Mouse (Mus musculus) layer of hippocampus, postnatal 36 days (tissue): ENCODE data around the gene S1pr2. TPM values are rescaled to one million over a fixed set of nuclear protein-coding genes. Genes with fewer than 3 reads are reported as not detected.
"Not testable (repeated sequence)": the region's sequence is repeated elsewhere in the genome, so short reads cannot be mapped to it uniquely, and the experiment has no call there.

Source experiments
- DNase-seq, 2 experiments: peaks; one replicate each; pipeline ENCODE4 v3.0.0; 2022
- total RNA-seq, 2 experiments: library from RNA; stranded (reverse); gene quantifications; 2 replicates each; pipeline ENCODE4 v1.2.3; 2021

S1pr2 gene
- 1 to 10 TPM; 1.2 to 2.8 TPM for total RNA-seq

DNA sequence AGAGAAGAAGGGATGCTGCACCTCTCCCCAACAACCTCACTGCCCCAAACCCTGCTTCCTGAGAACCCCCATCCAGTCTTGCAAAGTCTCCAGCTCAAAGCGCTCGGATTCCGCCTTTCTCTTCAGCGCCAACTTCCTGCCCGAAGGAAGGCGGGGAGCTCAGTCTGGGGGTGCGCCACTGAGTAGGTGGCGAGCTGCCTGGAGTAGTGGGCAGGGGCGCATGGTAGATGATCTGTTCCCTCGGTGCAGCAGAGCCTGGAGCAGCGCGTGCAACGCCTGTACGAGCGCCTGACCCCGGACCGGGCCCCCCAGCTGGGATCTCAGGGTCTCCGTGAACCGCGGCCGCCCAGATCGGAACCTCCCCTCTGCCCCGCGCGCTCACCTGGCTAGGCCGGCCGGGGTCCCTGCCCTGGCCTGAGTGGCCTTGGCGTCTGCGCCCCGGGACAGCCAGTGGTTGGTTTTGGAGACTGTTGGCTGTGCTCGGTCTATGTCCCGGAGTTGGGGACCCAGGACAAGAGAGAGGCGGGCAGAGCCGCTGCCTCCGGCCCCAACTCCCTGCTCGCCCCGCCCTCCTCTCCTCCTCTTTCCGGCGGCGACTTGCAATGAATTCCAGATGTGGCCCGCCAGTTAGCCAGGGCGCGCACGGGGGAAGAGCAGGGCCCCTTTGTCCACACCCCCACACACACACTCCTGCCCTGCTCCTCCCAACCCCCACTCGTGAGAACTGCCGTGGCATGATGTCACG, at the start of gene S1pr2:
Gene S1pr2 (minus strand): TSS at position 566 of the 745 bp plus-strand sequence.
- DNase-seq: peak; percentile 39 to 55

DNA sequence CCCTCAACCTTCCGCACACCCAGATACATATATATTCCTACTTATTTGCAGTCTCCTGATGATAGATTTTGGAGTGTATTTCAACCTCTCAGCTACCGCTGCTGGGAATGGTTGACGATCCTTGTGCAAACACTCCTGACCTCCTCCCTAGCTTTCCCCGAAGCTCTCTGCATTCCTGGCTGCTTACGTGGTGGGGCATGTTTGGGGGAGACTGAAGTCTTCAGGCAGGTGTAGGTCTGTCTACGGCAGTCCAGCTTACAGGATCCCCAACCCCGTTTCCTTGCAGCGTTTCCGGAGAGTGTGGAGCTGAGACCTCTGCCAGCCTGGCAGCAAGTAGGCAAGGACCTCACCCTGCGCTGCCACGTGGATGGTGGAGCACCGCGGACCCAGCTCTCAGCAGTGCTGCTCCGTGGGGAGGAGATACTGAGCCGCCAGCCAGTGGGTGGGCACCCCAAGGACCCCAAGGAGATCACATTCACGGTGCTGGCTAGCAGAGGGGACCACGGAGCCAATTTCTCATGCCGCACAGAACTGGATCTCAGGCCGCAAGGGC, 48.8 kb upstream of the S1pr2 start:
- no peak for DNase-seq

DNA sequence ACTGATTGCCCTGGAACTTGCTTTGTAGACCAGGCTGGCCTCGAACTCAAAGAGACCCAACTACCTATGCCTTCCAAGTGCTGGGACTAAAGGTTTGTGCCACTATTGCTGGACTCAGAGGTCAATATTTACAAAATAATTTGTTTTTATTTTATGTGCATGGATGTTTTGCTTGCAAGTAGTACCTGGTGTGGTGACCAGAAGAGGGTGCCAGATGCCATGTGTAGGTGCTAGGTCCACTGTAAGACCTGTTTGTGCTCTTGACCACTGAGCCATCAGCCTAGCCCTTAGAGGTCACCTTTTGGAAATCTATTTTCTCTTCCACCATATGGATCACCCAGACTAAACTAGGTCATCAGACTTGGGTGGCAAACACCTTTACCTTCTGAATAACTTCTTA, 46.1 kb upstream of the S1pr2 start:
- DNase-seq: no peak

DNA sequence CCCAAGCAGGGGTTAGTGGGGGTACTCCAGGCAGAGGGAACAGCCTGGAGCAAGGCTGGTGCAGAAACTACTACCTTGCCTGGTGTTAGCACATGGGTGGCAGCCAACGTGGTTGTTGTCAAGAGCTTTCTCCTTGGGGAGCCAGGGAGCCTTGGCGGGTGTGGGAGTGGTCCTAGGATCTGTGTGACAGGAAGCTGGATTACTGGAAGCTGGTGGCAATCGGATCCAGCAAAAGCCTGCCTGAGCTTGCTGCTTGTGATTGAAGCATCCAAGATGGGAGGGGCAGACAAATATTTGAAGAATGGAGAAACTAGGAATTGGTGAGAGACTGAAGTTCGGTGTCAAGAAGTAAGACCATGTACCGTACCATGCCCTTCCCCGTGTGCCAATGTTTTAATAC, 45.7 kb upstream of the S1pr2 start:
- DNase-seq: no peak

DNA sequence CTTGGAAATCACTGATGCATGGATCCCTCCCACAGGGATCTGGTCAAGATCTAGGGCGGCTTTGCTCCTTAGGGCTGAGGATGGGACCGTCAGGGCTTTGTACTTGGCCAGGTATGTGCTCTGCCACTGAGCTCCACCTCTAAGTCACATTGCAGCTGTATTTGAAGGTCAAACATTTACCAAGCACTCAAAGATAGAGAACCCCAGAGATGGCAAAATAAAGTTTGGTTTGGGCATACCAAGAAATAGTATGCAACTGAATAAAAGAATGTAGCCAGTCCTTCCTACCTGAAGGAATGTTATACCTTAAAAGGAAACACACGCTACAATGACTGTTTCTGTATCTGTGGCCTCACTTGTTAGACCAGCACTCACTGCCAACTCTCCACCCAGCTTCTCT, 44.8 kb upstream of the S1pr2 start:
- DNase-seq: no peak

DNA sequence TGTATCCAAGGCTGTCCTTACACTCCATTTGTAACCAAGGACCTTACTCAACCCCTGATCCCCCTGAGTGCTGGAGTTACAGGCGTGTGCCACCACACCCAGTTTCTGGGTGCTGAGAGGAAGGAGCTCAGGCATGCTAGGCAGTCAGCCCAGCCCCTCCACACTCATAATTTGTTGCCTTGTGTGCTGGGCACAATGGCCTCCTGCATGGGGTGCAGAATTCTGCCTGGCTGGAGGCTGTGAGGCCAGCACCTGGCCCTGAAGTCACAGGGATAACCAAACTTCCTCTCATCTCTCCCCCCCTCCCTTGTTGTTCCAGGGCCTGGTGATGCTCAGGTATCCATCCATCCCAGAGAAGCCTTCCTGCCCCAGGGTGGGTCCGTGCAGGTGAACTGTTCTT, 42.0 kb upstream of the S1pr2 start:
- no peak for DNase-seq

DNA sequence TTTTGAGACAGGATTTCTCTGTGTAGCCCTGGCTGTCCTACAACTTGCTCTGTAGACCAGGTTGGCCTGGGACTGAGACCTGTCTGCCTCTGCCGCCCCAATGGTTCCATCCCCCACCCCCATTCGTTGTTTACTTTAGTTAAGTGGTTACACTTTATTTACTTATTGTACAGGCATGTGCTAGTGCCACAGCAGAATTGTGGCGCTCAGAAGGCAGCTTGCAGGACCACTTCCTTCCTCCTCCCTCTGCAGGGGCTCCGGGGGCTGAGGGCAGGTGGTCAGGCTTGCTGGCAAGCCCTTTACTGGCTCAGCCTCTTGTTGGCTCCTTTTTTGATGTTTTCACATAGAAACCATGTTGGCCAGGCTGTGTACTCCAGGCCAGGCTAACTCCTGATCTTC, 40.6 kb upstream of the S1pr2 start:
- DNase-seq: no peak

DNA sequence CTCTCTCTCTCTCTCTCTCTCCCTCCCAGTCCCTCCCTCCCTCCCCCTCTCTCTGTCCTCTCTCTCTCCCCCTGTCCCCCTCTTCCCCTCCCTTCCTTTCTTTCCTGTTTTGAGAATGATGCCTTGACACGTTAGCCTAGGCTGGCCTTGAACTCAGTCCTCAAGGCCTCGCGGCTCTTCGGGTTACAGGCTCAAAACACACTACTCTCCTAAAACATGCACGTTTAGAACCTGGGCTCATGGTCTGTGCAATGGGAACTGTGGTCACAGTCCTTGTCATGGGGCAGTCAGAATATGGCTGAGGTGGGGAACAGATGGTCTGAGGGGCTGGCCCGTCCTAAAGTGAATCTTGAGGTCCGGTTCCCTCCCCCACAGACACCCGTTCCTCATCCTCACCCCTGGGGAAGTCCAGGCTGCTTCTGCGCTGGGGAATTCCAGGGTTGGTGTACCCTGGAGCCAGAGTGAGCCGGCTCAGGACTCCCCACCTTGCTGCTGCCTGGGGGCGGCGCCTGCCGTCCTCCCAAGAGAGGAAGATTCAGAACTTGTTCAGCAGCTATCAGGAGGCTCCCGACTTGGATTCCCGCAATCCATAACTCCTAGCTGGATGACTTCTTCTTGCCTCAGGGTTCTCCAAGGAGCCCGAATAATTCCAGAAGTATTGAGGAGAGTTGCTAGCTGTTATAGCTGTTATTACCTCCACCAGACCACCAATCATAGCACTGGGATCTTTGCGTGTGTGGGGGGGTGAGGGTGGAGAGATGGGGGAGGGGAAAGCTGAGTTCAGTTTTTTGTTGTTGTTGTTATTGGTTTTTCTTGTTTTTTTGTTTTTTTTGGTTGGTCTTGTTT, 40.0 kb upstream of the S1pr2 start:
- no peak for DNase-seq

DNA sequence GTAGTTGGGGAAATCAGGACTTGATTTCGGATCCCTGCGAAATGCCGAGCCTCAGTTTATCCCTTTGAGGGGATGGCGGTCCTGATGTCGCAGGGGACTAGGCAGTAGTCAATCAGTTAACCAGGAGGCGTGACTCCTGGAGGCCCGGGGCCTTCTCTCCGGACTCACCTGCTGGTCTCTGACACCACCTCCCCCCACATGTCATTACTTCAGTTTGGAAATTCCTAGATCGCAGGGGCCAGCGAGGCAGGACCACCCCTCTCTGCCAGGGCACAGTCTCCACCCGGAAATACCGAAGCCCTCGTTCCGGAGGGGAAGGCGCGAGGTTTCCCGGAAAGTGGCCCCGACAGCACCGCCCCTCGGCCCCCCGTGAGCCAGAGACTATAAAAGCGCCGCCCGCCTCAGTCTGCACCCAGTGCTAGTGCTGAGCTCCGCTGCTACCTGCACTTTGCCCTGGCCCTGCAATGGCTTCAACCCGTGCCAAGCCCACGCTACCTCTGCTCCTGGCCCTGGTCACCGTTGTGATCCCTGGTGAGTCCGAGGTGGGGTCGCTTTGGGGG, 39.1 kb upstream of the S1pr2 start, which contains the start of gene Icam1:
Gene Icam1 (plus strand): TSS at position 415 of the 560 bp plus-strand sequence.
- DNase-seq: no peak

DNA sequence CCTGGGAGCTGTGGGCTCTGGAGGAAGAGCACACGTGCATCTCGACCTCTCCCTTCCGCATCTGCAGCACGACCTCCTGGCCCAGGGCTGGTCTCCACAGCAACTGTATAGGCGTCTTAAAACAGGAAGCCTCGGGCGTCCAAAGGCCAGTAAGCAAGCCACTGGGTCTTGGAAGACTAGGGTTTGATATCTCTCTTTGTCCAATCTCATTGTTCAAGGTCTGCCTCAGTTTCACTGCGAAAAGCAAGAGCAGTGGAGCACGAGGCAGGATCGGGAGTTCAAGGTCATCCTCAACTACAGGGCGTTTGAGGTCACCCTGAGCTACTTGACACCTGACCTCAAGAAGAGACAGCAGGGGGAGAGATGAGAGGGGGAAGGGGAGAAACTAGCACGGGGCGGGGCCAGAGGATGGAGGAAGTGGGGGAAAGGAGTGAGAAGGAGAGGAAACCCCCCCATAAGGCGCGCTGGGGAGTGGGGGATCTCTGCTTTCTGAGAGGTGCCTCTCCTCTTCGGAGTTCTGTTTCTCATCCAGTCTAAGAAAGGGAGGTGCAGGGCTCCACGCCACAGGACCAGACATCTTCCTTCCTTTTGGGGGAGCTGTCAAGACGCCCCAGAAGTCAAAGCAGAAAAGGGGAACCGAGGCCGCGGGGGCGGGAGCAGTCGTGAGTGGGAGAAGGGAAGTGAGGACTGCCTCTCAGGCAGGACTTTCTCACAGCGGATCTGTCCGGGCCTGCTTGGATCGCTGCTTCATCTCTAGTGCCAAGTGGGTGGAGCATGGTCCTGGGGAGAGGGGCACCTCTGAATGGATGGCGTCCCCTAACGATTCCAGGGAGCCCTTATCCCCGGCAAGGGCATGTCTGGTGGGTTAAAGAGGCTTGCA, 38.4 kb upstream of the S1pr2 start:
- DNase-seq: peak in 1 of 2 experiments; percentile 52

DNA sequence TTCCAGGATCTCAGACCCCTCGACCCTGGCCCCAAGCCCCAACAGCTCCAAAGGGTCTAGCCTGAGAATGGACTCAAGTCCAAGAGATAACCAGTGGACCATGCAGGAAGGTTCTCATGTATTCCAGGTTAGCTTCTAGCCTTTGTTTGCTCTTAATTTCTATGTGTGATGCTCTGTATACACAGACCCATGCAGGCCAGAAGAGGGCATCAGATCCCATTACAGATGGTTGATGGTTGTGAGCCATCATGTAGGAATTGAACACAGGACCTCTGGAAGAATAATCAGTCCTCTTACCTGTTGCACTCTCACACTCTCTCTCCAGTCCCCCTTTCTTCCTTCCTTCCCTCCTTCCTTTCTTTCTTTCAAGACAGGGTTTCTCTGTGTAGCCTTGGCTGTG, 35.8 kb upstream of the S1pr2 start:
- no peak for DNase-seq

DNA sequence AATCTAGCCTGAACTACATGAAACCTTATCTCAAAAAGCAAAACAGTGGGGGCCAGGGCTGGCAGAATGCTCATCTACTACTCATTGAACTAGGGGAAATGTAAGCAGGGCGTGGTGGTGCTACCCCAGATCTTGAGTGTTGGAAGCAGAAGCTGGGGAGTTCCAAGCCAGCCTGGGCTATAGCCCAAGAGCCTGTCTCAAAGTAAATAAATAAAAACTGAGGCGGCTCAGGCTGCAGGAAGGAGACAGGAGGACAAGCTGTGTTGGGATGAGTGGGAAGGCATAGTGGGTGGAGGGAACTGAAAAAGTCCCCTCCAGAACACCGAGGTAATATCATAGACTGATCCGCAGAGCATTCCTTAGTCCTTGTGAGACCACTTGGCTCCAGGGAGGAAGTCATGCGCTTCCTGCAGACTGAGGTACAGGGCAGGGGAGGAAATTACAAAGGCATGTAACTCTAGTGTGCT, 35.3 kb upstream of the S1pr2 start:
- no peak for DNase-seq

DNA sequence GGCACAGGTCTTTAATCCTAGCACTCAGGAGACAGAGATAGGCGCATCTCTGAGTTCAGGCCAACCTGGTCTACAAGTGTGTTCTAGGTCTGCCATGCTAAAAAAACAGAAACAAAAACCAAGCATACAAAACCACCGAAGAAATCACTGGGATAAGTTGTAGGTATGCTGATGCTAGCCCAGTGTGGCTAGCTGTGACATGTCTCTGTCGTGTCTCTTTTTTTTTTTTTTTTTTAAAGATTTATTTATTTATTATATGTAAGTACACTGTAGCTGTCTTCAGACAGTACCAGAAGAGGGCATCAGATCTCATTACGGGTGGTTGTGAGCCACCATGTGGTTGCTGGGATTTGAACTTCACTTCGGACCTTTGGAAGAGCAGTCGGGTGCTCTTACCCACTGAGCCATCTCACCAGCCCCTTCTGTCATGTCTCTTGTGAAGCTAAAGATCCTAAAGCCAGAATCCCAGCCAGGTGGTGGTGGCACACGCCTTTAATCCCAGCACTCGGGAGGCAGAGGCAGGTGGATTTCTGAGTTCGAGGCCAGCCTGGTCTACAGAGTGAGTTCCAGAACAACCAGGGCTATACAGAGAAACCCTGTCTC, 34.5 kb upstream of the S1pr2 start:
- DNase-seq: not testable (repeated sequence)

DNA sequence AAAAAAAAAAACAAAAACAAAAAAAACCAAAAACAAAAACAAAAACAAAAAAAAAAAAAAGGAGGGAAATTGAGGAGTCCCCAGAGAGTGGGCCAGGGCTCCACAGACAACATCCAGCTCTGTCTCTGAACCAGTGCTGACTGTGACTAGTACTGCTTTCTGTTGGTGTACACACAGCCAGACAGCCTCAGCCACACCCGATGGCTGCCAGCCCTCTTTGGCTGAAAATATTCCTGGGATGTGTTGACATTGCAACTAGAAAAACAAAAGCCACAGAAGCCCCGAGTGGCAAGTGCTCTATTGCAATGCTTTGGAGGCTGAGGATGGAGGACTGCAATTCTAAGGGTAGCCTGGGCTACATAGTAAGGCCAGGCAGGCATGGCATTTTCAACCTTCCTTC, 33.8 kb upstream of the S1pr2 start:
- DNase-seq: no peak

DNA sequence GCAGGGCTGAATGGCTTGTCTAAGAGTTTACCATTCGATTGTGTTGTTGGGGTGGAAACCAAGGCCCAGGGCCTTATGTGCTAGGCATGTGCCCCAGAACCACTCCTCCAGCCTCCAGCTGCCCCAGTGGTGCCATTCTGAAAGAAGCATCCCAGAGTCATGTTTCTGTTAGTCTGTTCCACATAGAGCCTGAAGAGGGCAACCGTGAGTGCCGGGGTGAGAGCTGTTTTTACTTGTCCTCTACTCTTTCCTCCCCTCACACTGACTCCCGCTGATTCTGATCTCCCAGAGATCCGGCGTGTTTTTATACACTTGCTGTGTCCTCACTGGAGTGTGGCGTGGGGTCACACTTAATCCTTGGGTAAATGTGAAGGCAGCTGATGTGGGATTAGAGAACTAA, 31.4 kb upstream of the S1pr2 start:
- no peak for DNase-seq

DNA sequence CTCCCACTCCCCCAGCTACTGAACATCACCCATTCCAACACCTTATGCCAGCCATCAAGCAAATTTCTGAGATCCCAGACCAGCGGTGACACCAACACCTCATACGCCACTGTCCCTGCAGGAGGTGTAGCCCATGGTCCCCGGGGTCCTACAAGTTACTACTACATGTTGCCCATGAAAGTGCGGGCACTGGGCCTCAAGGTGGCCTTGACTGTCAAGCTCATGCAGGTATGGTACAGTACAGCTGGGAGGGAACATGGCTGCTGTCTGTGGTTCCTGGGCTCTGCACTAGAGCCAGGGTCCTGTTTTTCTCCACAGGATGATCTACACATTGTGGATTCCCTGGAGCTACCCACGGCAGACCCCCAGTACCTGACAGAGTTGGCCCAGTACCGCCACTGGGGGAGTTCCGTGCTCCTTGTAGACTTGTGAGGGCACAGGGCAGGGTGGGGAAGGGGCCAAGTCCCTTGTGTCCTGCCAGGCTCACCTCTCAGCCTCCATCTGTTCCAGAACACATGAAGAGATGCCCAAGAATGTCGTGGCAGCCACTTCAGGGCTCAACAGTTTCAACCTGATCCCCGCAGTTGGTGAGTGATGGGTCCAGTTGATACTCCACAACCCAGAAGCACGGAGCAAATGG, 30.9 kb upstream of the S1pr2 start:
- no peak for DNase-seq

DNA sequence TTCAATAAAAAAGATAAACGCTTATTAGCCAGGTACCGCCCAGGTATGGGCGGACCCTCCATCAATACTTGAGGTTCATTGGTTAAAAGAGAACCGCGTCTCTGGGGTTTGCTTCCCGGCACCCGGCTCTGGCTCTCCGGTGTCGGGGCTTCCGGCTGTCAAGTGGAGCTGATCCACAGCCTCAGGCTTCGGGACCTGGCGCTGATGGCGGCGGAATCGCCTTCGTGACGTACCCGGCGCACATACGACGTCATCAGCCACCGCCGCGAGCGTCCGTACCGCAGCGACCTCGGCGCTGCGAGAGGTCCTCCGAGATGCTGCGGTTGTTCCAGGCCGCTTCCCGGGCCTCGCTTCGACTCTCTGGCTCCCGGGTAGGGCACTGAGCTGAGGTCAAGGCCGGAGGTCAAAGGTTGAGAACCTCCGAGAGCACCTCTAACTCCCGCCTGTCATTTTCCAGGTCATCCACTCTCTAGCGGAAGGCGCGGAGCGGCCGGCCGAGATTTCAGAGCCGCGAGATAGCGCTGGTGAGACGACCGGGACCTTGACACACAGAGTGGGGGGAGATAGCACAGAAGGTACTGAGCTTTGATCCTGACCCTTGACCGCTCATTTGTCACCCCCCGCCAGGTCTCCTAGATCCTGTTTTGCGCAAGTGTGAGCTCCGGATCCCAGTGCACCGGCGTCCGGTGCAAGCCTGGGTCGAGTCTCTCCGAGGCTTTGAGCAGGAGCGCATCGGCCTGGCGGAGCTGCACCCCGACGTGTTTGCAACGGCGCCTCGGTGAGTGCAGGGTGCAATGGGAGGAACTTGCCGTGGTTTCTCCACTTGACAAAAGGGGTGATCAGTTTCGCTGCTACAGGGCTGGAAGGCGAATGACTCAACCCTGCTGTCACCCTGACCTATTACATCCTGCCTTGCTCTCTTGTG, 26.3 kb upstream of the S1pr2 start, which contains the start of gene Mrpl4:
Gene Mrpl4 (plus strand): TSS at position 112 of the 925 bp plus-strand sequence.
- peak; percentile 89 to 90 for DNase-seq

DNA sequence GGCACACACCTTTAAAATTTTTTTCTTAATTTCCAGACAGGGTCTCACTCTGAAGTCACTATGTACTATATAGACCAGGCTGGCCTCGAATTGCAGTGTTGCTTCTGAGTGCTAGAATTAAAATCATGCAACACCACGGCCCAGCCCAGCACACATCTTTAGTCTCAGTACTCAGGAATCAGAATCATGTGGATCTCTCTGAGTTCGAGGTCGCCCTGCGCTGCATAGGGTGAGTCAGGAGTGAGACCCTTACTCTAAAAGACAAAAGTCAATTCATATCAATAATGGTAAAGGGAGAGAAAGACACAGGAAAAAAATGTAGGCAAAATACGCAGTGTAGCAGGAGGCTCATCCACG, 25.7 kb upstream of the S1pr2 start:
- no peak for DNase-seq

DNA sequence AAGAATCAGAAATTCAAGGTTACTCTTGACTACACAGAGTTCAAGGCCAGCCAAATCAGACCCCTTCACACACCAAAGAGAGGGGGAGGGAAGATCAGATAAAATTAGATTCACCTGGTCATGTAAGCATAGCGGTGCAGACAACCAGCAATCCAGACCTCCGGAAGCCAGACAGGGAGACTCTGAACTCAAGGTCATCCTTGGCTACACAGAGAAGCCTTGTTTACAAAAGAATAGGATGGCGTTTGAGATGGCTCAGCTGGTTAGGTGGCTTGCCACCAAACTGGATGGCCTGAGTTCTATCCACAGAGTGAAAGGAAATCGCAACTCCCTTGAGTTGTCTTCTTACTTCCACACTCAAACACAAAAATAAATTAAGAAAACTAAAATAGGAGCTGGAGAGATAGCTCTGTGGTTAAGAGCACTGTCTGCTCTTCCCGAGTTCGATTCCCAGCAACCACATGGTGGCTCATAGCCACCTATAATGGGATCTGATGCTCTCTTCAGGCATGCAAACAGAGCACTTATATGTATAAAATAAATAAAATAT, 25.1 kb upstream of the S1pr2 start:
- no peak for DNase-seq

DNA sequence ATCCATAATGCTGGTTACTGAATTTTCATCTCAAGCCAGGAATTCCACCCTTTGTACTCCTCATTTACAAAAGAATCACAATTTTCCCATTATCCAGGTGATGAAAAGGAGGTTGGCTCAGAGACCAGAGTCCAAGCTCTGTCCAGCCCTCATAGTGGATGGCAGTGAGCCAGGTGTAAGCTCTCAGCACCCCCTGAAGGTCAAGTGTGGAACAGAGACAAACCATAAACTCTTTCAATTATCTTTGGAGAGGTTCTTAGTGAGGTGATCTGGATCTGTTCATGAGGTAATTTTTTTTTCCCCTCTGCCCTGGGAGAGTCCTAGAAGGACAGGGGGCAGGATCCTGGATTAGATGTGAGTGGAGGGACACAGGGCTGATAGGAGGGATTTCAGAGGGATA, 24.2 kb upstream of the S1pr2 start:
- DNase-seq: no peak
